Mouse (Mus musculus): ENCODE results near the gene Chtop. TPM values are rescaled to one million over a fixed set of nuclear protein-coding genes. Genes with fewer than 3 reads are reported as not detected.

The Chtop gene
- polyA plus RNA-seq, 1 experiment from 2014 or later: 73.9 TPM

DNA sequence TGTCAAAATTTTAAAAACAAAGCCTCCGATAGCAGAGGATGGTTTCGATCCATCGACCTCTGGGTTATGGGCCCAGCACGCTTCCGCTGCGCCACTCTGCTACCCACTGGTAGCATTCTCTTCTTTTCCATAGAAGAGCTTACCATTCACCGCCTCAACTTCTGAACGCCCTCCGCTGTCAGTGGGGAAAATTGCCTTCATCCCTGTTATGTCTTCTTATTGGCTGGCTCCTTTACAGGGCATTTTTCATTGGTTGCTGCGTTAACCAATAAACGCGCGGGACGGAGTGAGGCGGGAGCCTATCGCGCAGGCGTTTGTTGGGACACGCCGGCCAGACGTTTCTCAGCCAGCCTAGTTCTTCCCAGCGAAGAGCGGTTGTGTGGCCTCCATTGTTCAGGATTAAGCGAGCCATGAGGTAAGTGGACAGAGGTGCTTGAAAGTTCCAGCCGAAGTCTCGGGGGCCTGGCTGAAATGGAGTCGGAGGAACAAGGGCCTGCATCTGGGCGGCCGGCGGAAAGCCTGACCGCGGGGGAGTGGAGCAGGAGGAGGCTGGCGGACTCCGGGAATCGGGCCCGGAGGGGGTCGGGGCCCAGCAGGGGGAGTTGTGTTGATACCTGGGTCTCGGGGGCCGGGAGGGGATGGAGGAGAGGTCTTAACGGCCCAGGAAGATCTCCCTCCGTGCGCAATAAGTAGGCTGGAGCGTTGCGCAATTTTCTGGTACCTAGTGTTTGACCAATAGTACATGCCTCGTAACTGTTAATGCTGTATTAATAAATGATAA lies 33.3 kb downstream of the Chtop start, which contains the start of gene Ilf2:
Ilf2 (plus strand) TSS at position 296 of the 781 bp plus-strand sequence.
- H3K4me1 ChIP-seq (ENCODE audit: control insufficient read depth, insufficient read depth, low read length): peaks cover 6% of the 10 kb centered on the region; the same call in 1 of the 2 replicates
- H3K4me2 ChIP-seq: peak within 1 kb of the TSS; percentile 85
- peak within 1 kb of the TSS; percentile 94 for H3K27ac ChIP-seq (ENCODE audit: low read depth, low read length)
- no peaks in the 10 kb centered on the region for H3K9me3 ChIP-seq (replicated peaks; ENCODE audit: control insufficient read depth, low read length)
- H3K36me3 ChIP-seq (ENCODE audit: control insufficient read depth, insufficient read depth, low read length): peaks cover 18% of the 10 kb centered on the region
- peak; percentile 99 for ATAC-seq (replicated peaks; ENCODE audit: insufficient number of reproducible peaks, low FRiP score, low TSS enrichment)
- peak within 1 kb of the TSS; percentile 90 for H3K4me3 ChIP-seq (ENCODE audit: low read depth, low read length)
- peak within 1 kb of the TSS; percentile 96 for H3K9ac ChIP-seq (ENCODE audit: low read depth, low read length)
- H3K27me3 ChIP-seq (ENCODE audit: control insufficient read depth, insufficient read depth, low read length): no peaks in the 10 kb centered on the region
- under 1% methylated on average over 45 of the region's 45 CpGs for WGBS (ENCODE audit: insufficient replicate concordance)

DNA sequence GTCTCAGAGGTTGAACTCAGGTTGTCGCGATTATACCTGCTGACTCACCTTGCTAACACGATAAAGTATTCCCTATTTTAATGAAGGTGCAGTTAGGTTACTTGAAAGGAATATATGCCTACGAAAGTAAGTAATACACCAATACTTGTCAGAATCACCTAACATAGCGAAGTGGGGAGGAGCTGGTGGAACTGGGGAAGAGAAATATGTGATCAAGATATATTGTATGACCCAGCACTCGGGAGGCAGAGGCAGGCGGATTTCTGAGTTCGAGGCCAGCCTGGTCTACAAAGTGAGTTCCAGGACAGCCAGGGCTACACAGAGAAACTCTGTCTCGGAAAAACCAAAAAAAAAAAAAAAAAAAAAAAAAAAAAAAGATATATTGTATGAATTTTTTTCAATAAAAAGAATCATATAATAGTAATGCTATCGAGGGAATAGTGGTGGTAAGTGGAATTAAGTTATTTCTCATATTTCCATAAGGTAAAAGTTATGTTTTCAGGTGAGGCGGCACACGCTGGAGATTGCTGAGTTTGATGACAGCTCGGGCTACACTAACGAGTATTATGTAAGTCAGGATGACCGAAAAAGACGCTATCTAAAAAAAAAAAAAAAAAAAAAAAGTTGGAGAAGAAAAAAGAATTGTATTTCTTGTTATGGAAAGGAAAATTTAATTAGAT lies 34.0 kb downstream of the Chtop start:
- H3K9me3 ChIP-seq (replicated peaks; ENCODE audit: control insufficient read depth, low read length): no peaks in the 10 kb centered on the region
- H3K4me2 ChIP-seq: peak overlapping the region; percentile 52
- peaks cover 6% of the 10 kb centered on the region; the same call in 1 of the 2 replicates for H3K4me1 ChIP-seq (ENCODE audit: control insufficient read depth, insufficient read depth, low read length)
- H3K36me3 ChIP-seq (ENCODE audit: control insufficient read depth, insufficient read depth, low read length): peaks cover 13% of the 10 kb centered on the region
- no peak overlapping the region for H3K27ac ChIP-seq (ENCODE audit: low read depth, low read length)
- no peak overlapping the region for H3K9ac ChIP-seq (ENCODE audit: low read depth, low read length)
- ATAC-seq (replicated peaks; ENCODE audit: insufficient number of reproducible peaks, low FRiP score, low TSS enrichment): 0 out of 2 replicates have a peak, but pooled peaks have one; percentile 8
- WGBS (ENCODE audit: insufficient replicate concordance): 39% methylated on average over 15 of the region's 16 CpGs
- H3K27me3 ChIP-seq (ENCODE audit: control insufficient read depth, insufficient read depth, low read length): no peaks in the 10 kb centered on the region
- H3K4me3 ChIP-seq (ENCODE audit: low read depth, low read length): peak overlapping the region; percentile 38

DNA sequence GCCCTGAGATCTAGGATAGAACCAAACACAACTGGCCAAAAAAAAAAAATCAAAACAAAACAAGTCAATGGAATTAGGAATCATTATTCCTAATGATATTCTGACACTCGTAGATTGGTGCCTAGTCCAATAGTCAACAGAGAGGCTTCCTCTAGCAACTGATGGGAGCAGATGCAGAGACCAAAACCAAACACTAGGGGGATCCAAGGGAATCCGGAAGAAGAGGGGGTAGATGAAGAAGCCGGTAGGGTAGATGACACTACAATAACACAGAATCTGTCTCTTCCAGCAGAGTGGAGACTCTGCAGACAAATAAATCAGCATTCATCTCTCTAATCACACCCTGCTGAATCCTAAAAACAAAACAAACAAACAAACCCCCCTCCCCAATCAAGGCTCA lies 37.1 kb downstream of the Chtop start:
- Histone ChIP-seq H3K9ac (ENCODE audit: low read depth, low read length) (no peak overlapping the region), H3K9me3 (replicated peaks; ENCODE audit: control insufficient read depth, low read length) (no peaks in the 10 kb centered on the region), H3K36me3 (ENCODE audit: control insufficient read depth, insufficient read depth, low read length) (no peaks in the 10 kb centered on the region), H3K27ac (ENCODE audit: low read depth, low read length) (no peak overlapping the region), H3K4me3 (ENCODE audit: low read depth, low read length) (no peak overlapping the region), H3K27me3 (ENCODE audit: control insufficient read depth, insufficient read depth, low read length) (no peaks in the 10 kb centered on the region), H3K4me2 (no peak overlapping the region), H3K4me1 (ENCODE audit: control insufficient read depth, insufficient read depth, low read length) (peaks cover 6% of the 10 kb centered on the region; the same call in 1 of the 2 replicates)
- ATAC-seq (replicated peaks; ENCODE audit: insufficient number of reproducible peaks, low FRiP score, low TSS enrichment): no peak
- 36% methylated on average over 3 of the region's 3 CpGs for WGBS (ENCODE audit: insufficient replicate concordance)

DNA sequence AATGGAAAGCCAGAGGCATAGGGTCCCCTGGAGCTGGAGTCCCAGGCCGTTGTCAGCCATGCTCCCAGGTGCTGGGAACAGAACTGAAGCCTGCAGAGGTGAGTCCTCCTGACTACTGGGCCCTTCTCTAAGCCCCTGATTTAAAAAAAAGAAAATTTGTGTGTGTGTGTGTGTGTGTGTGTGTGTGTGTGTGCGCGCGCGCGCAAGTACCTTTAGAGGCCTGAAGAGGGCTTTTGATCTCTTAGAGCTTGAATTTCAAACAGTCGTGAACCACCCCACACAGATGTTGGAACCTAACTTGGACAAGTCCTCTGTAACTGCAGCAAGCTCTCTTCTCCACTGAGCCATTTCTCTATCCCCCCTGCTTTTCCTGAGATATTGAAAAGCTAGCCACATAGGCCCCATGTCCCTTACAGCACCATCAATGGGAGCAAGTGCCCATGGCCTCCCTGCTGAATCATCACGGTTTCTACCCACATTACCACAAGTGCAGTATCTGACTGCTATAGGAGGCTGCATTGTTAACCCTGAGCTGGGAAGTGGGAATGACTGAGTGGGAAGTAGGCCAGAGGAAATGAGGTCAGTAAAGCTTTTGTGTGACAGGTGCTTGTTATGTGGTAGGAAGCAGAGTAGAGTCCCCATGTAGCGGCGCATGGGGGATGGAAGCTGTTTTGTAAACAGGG lies 41.5 kb downstream of the Chtop start:
- H3K4me1 ChIP-seq (ENCODE audit: control insufficient read depth, insufficient read depth, low read length): peaks cover 9% of the 10 kb centered on the region
- H3K27ac ChIP-seq (ENCODE audit: low read depth, low read length): no peak overlapping the region
- 93% methylated on average over 10 of the region's 10 CpGs for WGBS (ENCODE audit: insufficient replicate concordance)
- H3K9me3 ChIP-seq (replicated peaks; ENCODE audit: control insufficient read depth, low read length): no peaks in the 10 kb centered on the region
- no peak for ATAC-seq (replicated peaks; ENCODE audit: insufficient number of reproducible peaks, low FRiP score, low TSS enrichment)
- H3K27me3 ChIP-seq (ENCODE audit: control insufficient read depth, insufficient read depth, low read length): peaks cover 28% of the 10 kb centered on the region
- H3K4me2 ChIP-seq: no peak overlapping the region
- H3K4me3 ChIP-seq (ENCODE audit: low read depth, low read length): no peak overlapping the region
- H3K9ac ChIP-seq (ENCODE audit: low read depth, low read length): no peak overlapping the region
- H3K36me3 ChIP-seq (ENCODE audit: control insufficient read depth, insufficient read depth, low read length): no peaks in the 10 kb centered on the region

DNA sequence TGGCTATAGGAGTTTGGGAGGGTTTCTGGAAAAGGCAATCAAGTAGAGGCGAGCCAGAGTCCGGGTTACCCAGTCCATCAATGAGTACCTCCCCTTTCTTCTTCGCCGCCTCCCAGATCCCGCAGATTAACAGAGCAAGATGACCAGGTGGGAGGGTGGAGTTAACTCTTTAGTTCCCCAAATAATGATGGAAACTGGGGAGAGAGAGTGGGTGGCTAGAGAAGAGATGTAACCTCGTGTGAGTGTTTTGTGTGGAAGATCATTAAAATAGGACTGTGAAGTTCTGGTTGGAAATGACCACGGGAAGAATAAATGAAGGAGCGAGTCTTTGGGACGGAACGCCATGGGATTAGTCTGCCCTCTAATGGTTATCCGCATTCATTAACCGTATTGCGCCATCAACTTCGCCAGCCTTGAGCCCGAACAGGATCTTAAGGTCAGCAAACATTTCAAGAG lies 43.0 kb downstream of the Chtop start:
- H3K9ac ChIP-seq (ENCODE audit: low read depth, low read length): no peak overlapping the region
- no peak overlapping the region for H3K27ac ChIP-seq (ENCODE audit: low read depth, low read length)
- no peaks in the 10 kb centered on the region for H3K9me3 ChIP-seq (replicated peaks; ENCODE audit: control insufficient read depth, low read length)
- peak overlapping the region; percentile 60 for H3K4me3 ChIP-seq (ENCODE audit: low read depth, low read length)
- ATAC-seq (replicated peaks; ENCODE audit: insufficient number of reproducible peaks, low FRiP score, low TSS enrichment): no peak
- H3K4me1 ChIP-seq (ENCODE audit: control insufficient read depth, insufficient read depth, low read length): peaks cover 15% of the 10 kb centered on the region
- H3K27me3 ChIP-seq (ENCODE audit: control insufficient read depth, insufficient read depth, low read length): peaks cover 28% of the 10 kb centered on the region
- H3K36me3 ChIP-seq (ENCODE audit: control insufficient read depth, insufficient read depth, low read length): no peaks in the 10 kb centered on the region
- H3K4me2 ChIP-seq: peak overlapping the region; percentile 75
- under 1% methylated on average over 15 of the region's 15 CpGs for WGBS (ENCODE audit: insufficient replicate concordance)

DNA sequence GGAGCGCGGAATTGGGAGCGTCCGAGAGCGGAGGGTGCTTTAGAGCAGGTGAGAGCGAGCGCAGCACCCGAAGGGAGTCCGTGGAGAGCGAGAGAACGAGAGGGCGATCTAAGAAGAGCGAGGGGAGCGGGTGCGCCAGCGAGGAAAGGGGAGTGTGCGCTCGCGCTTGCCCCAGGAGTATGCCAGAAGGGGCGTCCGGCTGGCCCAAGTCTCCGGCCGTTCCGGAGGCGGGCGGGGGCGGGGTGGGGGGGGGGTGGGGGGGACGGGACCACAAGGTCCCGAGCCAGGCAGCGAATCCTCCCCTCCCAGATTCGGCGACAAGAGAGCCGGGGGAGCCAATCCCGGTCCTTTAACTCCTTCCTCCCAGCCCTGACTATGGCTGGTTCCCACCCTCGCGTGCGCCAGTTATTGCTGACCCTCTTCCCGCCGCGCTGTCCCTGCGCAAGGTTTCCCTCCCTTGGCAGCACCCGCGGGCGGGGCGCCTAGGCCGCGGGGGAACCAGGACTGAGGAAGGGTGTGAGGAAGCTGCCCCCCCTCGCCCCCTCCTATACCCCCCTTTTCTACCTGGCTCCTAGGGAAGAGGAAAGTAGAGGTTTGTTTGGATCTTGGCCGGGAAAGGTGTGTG lies 43.5 kb downstream of the Chtop start, which contains the start of gene Npr1:
Npr1 (minus strand) TSS at position 181 of the 625 bp plus-strand sequence.
- no peaks in the 10 kb centered on the region for H3K9me3 ChIP-seq (replicated peaks; ENCODE audit: control insufficient read depth, low read length)
- peak within 1 kb of the TSS; percentile 60 for H3K4me3 ChIP-seq (ENCODE audit: low read depth, low read length)
- H3K36me3 ChIP-seq (ENCODE audit: control insufficient read depth, insufficient read depth, low read length): no peaks in the 10 kb centered on the region
- H3K4me1 ChIP-seq (ENCODE audit: control insufficient read depth, insufficient read depth, low read length): peaks cover 15% of the 10 kb centered on the region
- peak within 1 kb of the TSS; percentile 75 for H3K4me2 ChIP-seq
- H3K27ac ChIP-seq (ENCODE audit: low read depth, low read length): no peak within 1 kb of the TSS
- H3K9ac ChIP-seq (ENCODE audit: low read depth, low read length): peak within 1 kb of the TSS; percentile 67
- ATAC-seq (replicated peaks; ENCODE audit: insufficient number of reproducible peaks, low FRiP score, low TSS enrichment): peak; percentile 53
- peaks cover 28% of the 10 kb centered on the region for H3K27me3 ChIP-seq (ENCODE audit: control insufficient read depth, insufficient read depth, low read length)
- under 1% methylated on average over 32 of the region's 49 CpGs for WGBS (ENCODE audit: insufficient replicate concordance)

DNA sequence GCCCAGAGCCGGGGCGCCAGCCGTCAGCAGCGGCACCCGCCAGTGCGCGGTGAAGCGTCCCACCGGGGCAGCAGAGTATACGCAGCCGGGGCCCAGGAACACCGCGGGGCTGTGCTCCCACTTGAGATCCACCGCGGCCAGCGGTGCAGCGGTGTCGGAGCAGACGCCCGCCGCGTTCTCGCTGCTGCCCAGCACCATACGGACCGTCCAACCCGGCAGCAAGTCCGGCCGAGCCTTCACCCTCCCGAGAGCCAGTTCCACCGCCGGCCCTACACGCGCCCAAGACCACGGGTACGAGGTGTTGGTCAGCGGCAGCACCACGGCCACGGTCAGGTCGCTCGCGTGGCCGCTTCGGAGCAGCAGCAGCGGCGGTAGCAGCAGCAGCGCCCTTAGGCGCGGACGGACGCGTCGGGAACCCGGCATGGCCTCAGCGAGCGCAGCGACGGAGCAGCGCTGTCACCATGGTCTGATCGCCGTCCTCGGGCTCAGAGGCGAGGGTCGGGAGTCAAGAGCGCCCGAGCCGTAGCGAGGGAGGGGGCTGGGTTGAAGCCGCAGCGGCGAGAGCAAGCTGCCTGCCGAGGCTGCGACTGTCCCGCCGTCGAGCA lies 44.1 kb downstream of the Chtop start:
- Histone ChIP-seq H3K9me3 (replicated peaks; ENCODE audit: control insufficient read depth, low read length) (no peaks in the 10 kb centered on the region), H3K4me1 (ENCODE audit: control insufficient read depth, insufficient read depth, low read length) (peaks cover 15% of the 10 kb centered on the region), H3K27ac (ENCODE audit: low read depth, low read length) (no peak overlapping the region), H3K4me2 (peak overlapping the region; percentile 75), H3K4me3 (ENCODE audit: low read depth, low read length) (peak overlapping the region; percentile 60), H3K9ac (ENCODE audit: low read depth, low read length) (peak overlapping the region; percentile 67), H3K36me3 (ENCODE audit: control insufficient read depth, insufficient read depth, low read length) (no peaks in the 10 kb centered on the region), H3K27me3 (ENCODE audit: control insufficient read depth, insufficient read depth, low read length) (peaks cover 28% of the 10 kb centered on the region)
- ATAC-seq (replicated peaks; ENCODE audit: insufficient number of reproducible peaks, low FRiP score, low TSS enrichment): peak; percentile 36; the same call in 1 of the 2 replicates
- WGBS (ENCODE audit: insufficient replicate concordance): under 1% methylated on average over 75 of the region's 75 CpGs
